In the genomic region with DNA sequence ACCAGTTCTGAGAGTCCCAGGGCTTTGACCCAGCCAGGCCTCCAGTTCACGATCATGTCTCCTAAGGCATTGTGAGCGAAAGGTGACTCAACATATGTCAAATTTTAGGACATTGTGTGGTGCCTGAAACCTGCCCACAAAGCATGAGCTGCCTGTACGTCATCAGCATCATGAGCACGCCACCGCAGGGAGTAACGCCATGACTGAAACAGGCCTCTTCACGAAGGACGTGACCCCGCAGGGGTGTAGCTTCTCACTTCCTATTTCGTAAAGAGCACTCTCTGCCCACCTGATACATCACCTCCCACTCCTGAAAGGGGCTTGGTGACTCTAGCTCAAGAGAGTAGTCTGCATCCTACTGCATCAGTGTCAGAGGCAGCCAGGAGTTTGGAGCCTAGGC, we compare ENCODE assay signal across 28 mouse cellular contexts. TPM values are rescaled to one million over a fixed set of nuclear protein-coding genes. Genes with fewer than 3 reads are reported as not detected.
"Had no signal": no experiment of that assay in that cellular context is flagged by ENCODE, and none has a peak within 500 bp of the region (broad histone marks: within the 10 kb centered on the region; RNA-seq: fewer than 3 reads in every experiment).

No protein-coding gene starts in this region.

- H3K9ac ChIP-seq: embryonic facial prominence, embryonic 12.5 days; embryonic facial prominence, embryonic 13.5 days; embryonic facial prominence, embryonic 15.5 days; forebrain, embryonic 12.5 days; forebrain, embryonic 13.5 days; forebrain, embryonic 15.5 days; forebrain, postnatal 0 days had no signal

- H3K4me3 ChIP-seq: embryonic facial prominence, embryonic 10.5 days; embryonic facial prominence, embryonic 12.5 days; embryonic facial prominence, embryonic 13.5 days; embryonic facial prominence, embryonic 15.5 days; erythroblast, embryonic 14.5 days; forebrain, embryonic 10.5 days; forebrain, embryonic 12.5 days; forebrain, embryonic 13.5 days; forebrain, embryonic 15.5 days; gastrocnemius, adult 2 months; heart, adult 2 months had no signal

- H3K27ac ChIP-seq: embryonic facial prominence, embryonic 10.5 days; embryonic facial prominence, embryonic 12.5 days; embryonic facial prominence, embryonic 13.5 days; embryonic facial prominence, embryonic 15.5 days; forebrain, embryonic 10.5 days; forebrain, embryonic 12.5 days; forebrain, embryonic 13.5 days; forebrain, embryonic 15.5 days; gastrocnemius, adult 2 months; heart, adult 2 months had no signal

- H3K4me2 ChIP-seq: embryonic facial prominence, embryonic 12.5 days; embryonic facial prominence, embryonic 13.5 days; embryonic facial prominence, embryonic 15.5 days; forebrain, embryonic 12.5 days; forebrain, embryonic 13.5 days; forebrain, embryonic 15.5 days had no signal

- H3K36me3 ChIP-seq: embryonic facial prominence, embryonic 10.5 days; embryonic facial prominence, embryonic 12.5 days; embryonic facial prominence, embryonic 13.5 days; embryonic facial prominence, embryonic 15.5 days; forebrain, embryonic 10.5 days; forebrain, embryonic 12.5 days; forebrain, embryonic 15.5 days had no signal

- H3K9me3 ChIP-seq: embryonic facial prominence, embryonic 10.5 days; embryonic facial prominence, embryonic 12.5 days; embryonic facial prominence, embryonic 13.5 days; embryonic facial prominence, embryonic 15.5 days; forebrain, embryonic 10.5 days; forebrain, embryonic 12.5 days; forebrain, embryonic 13.5 days; forebrain, embryonic 15.5 days had no signal

- DNase-seq: cerebellum, adult 9-10 months; cerebellum, adult 9-11 months; cerebellum, postnatal 10 days; cerebellum, postnatal 14 days; cerebellum, postnatal 25 days; cerebellum, postnatal 36 days; forebrain, postnatal 0 days; gastrocnemius, adult 2 months; gastrocnemius, postnatal 10 days; gastrocnemius, postnatal 14 days; gastrocnemius, postnatal 25 days; gastrocnemius, postnatal 36 days; heart, adult 11 months; heart, adult 18-20 months; heart, adult 2 months had no signal

- H3K27me3 ChIP-seq: forebrain, embryonic 15.5 days had no signal

- ATAC-seq: forebrain, embryonic 13.5 days; forebrain, embryonic 14.5 days; forebrain, embryonic 15.5 days; forebrain, embryonic 16.5 days; forebrain, postnatal 0 days had no signal

RNA-seq across cellular contexts. Expression of a gene that starts 39.2 kb away (rescaled TPM):
- total RNA-seq: common myeloid progenitor, adult 5-6 weeks had no signal

RNA-seq across cellular contexts. Expression of a gene that starts 45.0 kb away (rescaled TPM):
- total RNA-seq: common myeloid progenitor, adult 5-6 weeks; granulocyte monocyte progenitor cell, adult 5-6 weeks had no signal
- polyA plus RNA-seq: erythroblast, embryonic 14.5 days had no signal
